Mouse (Mus musculus): ENCODE data around the gene Sox5.

DNA sequence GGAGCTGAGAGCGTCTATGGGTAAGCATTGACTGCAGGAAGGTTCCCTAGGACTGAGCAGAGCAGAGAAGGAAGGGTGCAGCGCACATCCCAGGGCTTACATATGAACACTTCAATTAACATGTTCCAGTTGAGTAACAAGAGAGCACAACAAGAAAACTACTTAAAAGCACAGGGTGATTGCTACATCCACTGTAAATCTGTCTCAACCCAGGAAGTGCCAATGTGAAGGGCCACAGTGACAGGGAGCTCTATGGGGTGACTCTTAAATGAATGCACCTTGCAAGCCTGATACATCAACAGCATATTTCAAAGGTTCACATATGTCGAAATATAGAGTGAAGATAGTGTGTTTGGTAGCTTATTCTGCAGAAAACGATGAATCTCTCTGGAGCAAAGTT lies 880.9 kb downstream of the Sox5 start:
- TF ChIP-seq CTCF (IDR thresholded peaks at IDR 0.05), result no peak
- TF ChIP-seq EP300 (IDR thresholded peaks at IDR 0.05; ENCODE audit: insufficient read depth, low read depth, low read length), result no peak

Data from heart, adult 2 months (tissue).